Mouse (Mus musculus) layer of hippocampus, adult 9-11 months (tissue): ENCODE measurements around the gene U2af1l4.

ENCODE experiments used
- DNase-seq: peaks from one replicate; pipeline ENCODE4 v3.0.0; 2022

The U2af1l4 gene

GRCm38 (mm10) chr7:30553021-30553589, 10.0 kb upstream of the U2af1l4 start:
- no peak for DNase-seq

- no peak for DNase-seq
Measured at GRCm38 (mm10) chr7:30553810-30554584, 9.1 kb upstream of the U2af1l4 start.

GRCm38 (mm10) chr7:30556894-30557536, 6.1 kb upstream of the U2af1l4 start:
- DNase-seq, result no peak

DNA sequence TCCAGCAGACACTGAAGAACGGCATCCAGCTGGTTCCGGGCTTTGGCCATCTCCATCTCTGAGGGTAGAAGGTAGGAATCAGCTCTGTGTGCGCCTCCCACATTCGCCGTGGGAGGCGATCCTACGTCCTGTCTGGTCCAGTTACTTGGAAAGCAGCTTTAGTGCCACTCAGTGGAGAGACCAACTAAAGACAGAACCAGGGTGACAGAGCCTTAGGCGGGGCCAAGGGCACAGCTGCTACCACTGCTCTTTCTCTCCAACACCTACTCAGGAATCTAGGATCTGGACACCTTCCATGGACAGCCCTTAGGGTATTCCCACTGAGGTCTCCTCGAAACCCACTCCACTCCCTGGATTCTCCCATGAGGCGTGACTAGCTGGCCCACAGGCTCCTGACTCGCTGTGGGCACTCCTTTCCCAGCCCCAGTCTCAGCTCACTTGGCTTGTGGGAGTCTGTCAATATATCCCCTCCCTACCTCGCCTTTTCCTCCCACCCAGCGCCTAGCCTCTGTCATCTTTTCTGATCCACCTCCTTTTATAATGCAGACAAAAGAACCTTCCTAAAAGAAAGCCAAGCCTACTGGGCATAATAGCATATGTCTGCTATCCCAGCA, 5.1 kb upstream of the U2af1l4 start:
- DNase-seq, result no peak

- DNase-seq, result no peak
Measured at GRCm38 (mm10) chr7:30558656-30559442, 4.3 kb upstream of the U2af1l4 start.

DNA sequence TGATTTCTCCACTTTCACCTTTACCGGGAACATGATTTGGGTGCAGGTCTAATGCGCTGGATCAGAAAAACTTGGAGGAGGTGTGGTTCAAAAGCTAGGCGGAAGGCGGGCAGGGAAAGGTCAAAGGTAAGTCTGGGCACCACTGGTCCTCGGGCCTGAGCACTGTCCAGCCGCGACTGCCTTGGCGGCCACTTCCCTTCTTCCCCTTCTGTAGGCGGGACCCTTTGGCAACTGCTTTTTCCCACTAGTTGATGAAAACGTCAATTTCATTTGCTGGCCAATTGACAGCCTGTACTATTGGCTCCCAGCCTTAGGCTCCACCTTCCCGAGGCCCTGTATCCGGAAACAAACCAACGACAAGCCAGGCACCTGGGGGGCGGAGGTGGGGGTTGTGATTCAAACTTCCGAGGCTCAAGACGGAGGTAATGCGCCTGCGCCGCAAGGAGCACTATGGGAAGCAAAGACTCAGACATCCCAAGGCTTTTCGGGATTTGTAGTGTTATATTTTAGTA, 3.6 kb upstream of the U2af1l4 start, which contains the start of gene Lin37:
Gene Lin37, minus strand, starts transcription at position 396 of the 512 bp plus-strand sequence.
- DNase-seq, result peak; percentile 99

GRCm38 (mm10) chr7:30560296-30560695, 2.8 kb upstream of the U2af1l4 start:
- DNase-seq, result no peak

DNA sequence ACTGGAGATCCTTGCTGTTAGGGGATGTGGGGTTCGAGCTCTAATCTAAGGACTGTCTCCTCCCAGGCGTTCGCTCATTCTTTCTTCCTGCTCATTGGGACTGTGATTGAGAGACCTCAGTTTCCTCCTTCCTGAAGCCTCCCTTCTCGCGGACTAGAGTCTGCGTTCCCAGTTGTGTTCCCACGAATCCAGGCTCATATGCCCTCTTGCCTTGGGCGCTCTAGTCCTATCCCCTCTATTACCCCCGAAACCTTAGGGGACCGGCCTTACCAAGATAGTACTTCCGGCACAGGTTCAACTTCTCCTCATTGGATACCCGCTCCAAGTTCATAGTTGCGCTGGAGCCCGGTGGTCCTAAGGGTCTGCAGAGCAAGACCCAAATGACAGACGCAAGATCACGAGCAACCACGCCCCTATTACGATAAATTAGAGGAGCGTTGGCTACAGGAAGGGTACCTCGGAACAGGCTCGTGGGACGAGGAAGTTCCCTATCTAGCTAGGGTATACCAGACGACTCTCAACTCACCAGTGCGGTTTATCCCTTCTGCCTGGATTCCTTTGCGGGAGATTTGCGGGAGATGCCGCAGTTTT, 480 bp upstream of the U2af1l4 start:
- no peak for DNase-seq

GRCm38 (mm10) chr7:30563906-30564280, 792 bp downstream of the U2af1l4 start:
- DNase-seq, result no peak

DNA sequence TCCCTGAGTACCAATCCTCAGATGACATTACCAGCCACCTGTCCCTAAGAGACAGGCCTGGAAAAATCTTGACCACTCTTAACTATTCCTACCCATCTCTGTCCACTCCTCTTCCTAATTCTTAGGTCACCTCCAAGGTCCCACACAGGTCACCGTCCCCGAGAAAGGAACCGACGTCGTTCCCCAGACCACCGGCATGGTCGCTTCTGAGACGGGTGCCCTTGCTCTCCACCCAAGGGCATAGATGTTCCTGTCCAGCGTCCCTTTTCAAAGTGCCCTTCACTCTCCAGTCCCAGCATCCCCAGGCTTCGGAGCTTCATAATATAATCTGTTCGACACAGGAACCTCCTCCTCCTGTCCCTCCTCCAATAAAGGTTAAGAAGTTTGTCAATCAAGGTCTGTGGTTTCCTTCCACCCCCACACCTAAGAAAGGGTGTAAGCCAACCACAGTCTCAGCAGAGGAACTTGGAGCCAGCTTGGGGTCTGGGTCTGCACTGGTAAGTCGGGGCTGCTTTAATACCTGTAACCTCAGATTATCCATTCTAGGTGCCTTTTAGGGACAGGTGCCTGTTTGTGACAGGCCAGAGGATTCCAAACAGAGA, 2.0 kb downstream of the U2af1l4 start, which contains the start of gene Igflr1:
Gene Igflr1, plus strand, starts transcription at position 458 of the 602 bp plus-strand sequence.
- DNase-seq, result no peak

DNA sequence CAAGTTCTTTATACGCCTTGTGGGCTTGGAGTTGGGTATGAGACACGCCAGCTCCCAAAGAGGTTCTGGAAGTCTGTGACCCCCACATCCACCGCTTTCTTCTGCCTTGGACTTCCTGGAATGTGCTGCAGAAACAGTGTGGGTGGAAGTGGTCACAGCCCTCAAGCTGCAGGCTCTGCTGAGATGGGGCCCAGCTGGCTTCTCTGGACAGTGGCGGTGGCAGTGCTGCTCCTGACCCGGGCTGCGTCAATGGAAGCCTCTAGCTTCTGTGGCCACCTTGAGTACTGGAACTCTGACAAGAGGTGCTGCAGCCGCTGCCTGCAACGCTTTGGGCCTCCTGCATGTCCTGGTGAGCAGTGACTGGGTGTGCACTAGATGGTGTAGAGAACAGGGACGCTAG, 2.9 kb downstream of the U2af1l4 start:
- no peak for DNase-seq

DNA sequence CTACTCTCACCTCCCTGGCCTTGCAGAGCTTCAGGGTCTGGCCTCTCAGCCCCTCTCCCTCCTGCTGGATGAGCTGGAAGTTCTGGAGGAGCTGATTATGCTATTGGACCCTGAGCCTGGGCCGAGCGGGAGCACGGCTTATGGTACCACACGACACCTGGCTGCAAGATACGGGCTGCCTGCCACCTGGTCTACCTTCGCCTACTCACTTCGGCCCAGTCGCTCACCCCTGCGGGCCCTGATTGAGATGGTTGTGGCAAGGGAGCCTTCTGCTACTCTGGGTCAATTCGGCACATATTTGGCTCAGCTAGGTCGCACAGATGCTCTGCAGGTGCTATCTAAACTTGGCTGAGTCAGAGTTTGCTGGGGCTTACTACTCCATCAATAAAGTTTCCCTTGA, 4.5 kb downstream of the U2af1l4 start:
- no peak for DNase-seq

- DNase-seq, result no peak
Measured at GRCm38 (mm10) chr7:30572389-30572788, 9.3 kb downstream of the U2af1l4 start.

GRCm38 (mm10) chr7:30572969-30573368, 9.9 kb downstream of the U2af1l4 start:
- no peak for DNase-seq

DNA sequence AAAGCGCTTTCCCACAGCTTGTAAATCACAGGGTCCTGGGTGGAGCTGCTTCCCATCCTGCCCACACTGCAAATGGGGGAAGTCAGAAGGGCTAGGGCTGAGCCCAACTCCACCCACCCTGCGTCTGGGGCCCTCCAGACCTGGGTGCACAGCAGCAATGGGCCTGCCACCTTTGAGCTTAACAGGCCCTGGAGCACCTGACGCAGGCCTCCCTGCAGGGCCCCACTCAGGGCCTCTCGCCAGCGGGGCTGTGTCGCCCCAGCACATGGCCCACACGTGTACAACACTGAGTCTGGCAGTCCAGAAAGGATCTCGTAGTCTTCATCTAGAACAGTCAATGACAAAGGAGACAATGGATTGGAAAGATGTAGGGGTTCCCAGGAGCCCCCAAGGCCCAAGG, 16.8 kb downstream of the U2af1l4 start:
- DNase-seq, result no peak

DNA sequence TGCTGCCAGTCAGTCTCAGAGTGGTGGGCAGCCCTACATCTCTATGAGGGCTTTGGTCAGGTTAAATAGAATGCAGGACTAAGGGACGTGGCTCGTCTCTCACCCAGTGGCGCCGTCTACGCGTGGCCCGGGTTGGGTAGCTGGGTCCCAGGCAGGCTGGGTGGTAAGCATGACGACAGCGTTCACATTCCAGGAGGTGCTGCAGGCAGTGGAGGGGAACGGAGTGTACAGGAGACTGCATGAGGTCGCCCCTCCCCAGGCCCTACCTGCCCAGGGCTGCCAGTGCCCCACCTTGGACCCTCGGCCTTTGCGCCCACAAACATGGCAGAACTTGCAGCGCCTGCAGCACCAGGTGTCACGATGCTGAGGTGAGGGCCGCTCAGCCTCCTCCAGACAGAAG, 18.4 kb downstream of the U2af1l4 start:
- DNase-seq, result no peak

GRCm38 (mm10) chr7:30584339-30584738, 21.2 kb downstream of the U2af1l4 start:
- DNase-seq, result no peak

DNA sequence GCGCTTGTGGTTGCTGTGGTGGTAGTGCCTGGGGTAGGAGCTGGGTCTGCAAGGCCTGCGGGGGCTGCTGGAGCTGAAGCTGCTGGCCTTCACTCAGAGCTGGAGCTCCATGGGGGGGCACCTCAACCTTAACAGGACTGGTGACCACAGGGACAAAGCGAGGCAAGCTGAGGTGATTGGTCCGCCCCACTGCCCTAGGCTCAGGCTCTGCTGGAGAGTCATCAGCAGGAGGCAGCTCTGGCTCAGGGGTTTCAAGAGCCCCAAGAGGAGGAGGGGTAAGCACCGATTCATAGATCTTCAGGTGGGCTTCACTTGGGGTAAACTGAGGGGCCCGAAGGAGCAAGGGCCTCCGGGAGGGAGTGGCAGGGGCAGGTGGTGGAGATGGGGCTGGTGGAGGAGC, 22.1 kb downstream of the U2af1l4 start:
- no peak for DNase-seq

DNA sequence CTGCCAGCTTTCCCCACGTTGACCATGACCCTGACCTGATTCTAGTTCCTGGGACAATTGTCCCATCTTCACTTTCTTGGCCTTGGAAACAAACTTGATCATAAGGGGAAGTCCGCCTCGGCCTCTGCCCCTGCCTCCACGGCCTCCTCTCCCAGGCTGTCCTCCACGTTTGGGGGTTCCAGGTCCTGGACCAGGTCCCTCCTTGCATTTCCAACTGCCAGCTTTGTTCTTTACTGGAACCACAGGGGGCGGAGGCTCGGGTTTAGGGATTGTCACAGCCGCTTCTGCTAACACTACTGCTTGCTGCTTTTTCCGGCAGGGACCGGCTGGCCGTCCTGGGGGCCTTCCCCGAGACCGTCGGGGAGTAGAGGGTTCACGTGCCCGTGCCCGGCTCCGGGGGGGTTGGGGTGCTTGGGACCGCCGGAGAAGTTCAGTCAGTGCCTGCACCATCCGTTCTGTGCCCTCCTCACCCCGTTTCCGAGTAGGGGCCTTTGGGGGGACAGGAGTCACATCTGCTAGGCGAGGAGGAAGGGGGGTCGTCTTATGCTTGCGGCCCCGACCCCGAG, 23.4 kb downstream of the U2af1l4 start:
- DNase-seq, result no peak

DNA sequence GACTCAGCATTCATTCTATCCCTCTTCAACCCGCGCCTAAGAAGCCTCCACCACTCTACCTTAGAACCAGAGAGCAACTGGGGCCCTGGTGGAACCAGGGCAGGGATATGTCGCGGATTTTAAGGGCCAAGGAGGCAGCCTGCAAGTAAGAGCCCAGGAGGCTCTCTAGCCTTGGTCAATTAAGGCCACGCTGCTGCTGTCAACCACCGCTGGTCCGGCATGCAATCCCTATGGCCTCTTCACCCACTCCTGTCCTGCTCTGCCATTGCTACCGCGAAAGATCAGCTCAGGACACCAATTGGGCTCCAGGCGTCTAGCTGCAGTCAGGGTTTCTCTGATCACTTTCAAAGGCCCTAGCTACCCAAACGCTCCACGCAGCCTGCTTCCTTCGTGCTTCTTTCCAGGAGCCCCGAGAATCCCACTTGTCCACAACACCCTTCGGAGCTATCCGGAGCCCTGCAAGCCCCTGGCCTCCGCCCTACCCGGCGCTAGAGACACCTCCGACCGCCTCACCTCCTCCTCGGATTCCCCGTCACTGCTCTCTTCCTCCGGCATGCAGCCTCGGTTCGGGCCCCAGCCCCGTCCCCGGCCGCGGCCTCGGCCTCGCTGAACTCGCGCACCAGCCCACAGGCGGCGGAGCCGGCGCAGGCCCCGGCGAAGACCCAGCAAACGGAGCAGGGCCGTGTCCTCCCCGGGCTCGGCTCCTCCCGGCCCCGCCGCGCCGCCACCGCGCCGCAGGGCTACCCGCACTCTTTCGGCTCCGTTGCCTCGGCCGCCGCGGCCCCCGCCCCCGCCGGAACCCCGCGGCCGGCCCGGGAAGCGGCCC, 25.0 kb downstream of the U2af1l4 start:
- DNase-seq, result no peak
